Mouse (Mus musculus): ENCODE measurements at regions not wholly inside any gene's neighbourhood (a gene's known extent, or its start where the extent isn't known, plus 50 kb on each side); places are given as distances from the start of the nearest gene placed in this dataset.

GRCm38 (mm10) chr6:116946083-116946732 is 222.1 kb upstream of the Cxcl12 start:
- TF ChIP-seq CTCF (conservative IDR thresholded peaks at IDR 0.05; ENCODE audit: low read length) (no peak), POU5F1 (IDR thresholded peaks at IDR 0.05; ENCODE audit: borderline replicate concordance, low read length) (no peak)

All from E14TG2a.4 (cell line).